Mouse (Mus musculus) C3H10T1/2 (cell line): ENCODE measurements around the gene Efcab1. TPM values are rescaled to one million over a fixed set of nuclear protein-coding genes. Genes with fewer than 3 reads are reported as not detected.

Source experiments
- polyA plus RNA-seq, 2 experiments: library from polyadenylated mRNA; unstranded; fragments of >200 nt; fragmentation: generic; extraction: Trizol; gene quantifications; one replicate each; pipeline ENCODE4 v1.2.1; 2012; ENCODE audit warnings: missing spikeins in 2 of 2

Efcab1 gene
- polyA plus RNA-seq: not detected

GRCm38 (mm10) chr16:14906393-14907100 is at the start of gene Efcab1:
Efcab1 (plus strand) TSS chr16:14906606.

